Mouse (Mus musculus) heart, adult 2 months (tissue): ENCODE measurements around the gene Srebf1.

Source experiments
- CTCF ChIP-seq: fragments of 200-600 bp; IDR thresholded peaks from 2 replicates; pipeline ENCODE4 v1.8.1; 2022; ENCODE audit warnings: antibody characterized with exemption, mild to moderate bottlenecking, moderate library complexity
- POLR2A ChIP-seq: fragments of 200-500 bp; IDR thresholded peaks from 2 replicates; pipeline ENCODE4 v1.6.1; 2011; ENCODE audit warnings: mild to moderate bottlenecking, low read depth, low read length, control low read depth; ENCODE audit not compliant: insufficient read depth

DNA sequence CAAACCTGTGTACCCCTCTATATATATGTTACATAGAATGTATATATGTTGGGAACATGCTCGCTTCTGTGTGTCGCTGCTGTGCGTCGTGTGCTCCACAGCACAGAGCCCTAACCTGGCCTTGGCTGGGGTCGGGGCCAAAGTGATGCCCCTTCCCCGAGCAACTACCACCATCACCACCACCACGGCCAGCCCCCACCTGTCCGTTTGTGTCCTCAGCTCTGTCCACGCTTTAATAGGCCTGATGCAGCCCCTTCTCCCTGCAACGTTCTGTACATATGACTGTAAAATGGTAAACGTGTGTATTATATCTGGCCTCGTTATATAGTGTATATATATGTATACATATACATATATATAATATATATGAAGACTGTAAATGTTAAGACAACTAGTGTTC lies 23.7 kb downstream of the Srebf1 start:
- TF ChIP-seq POLR2A (no peak), CTCF (no peak)
